Mouse (Mus musculus) MEL (cell line): ENCODE data around the gene Ift27. TPM values are rescaled to one million over a fixed set of nuclear protein-coding genes. Genes with fewer than 3 reads are reported as not detected.

Source experiments
- DNase-seq: peaks from one replicate; pipeline ENCODE4 v3.0.0; 2011; ENCODE audit warnings: low read depth, low spot score
- H3K27ac ChIP-seq: 2 replicates; pipeline ENCODE4 v1.5.1; 2012; ENCODE audit warnings: low read depth, mild to moderate bottlenecking, control low read depth, low read length, moderate library complexity; ENCODE audit not compliant: control insufficient read depth
- H3K27me3 ChIP-seq, 2 experiments: fragments of 150-350 bp in 1 of 2; sonication (generic) in 1 of 2; 2 replicates each; pipeline ENCODE4 v1.6.1; 2012; ENCODE audit warnings: low read length in 2 of 2, mild to moderate bottlenecking in 2 of 2, improper control_type of control experiment in 1 of 2, moderate library complexity in 1 of 2; ENCODE audit not compliant: insufficient read depth in 2 of 2, control insufficient read depth in 1 of 2
- H3K36me3 ChIP-seq, 2 experiments: 2 replicates each; pipeline ENCODE4 v1.6.1; 2012 to 2014; ENCODE audit warnings: low read length in 2 of 2, improper control_type of control experiment in 1 of 2, inconsistent platforms in 1 of 2, mild to moderate bottlenecking in 1 of 2; ENCODE audit not compliant: insufficient read depth in 2 of 2, control insufficient read depth in 1 of 2
- H3K4me1 ChIP-seq, 2 experiments: fragments of 150-350 bp in 1 of 2; sonication (generic) in 1 of 2; 2 replicates each; pipeline ENCODE4 v1.6.1; 2012; ENCODE audit warnings: low read length in 2 of 2, improper control_type of control experiment in 1 of 2, mild to moderate bottlenecking in 1 of 2; ENCODE audit not compliant: insufficient read depth in 2 of 2, control insufficient read depth in 1 of 2
- H3K4me3 ChIP-seq, 2 experiments: fragments of 150-350 bp in 1 of 2; sonication (generic) in 1 of 2; 2 replicates each; pipeline ENCODE4 v1.5.1; 2012; ENCODE audit warnings: low read depth in 2 of 2, low read length in 2 of 2, mild to moderate bottlenecking in 2 of 2, moderate library complexity in 2 of 2, control low read depth in 1 of 2, improper control_type of control experiment in 1 of 2; ENCODE audit not compliant: control insufficient read depth in 1 of 2, insufficient read depth in 1 of 2
- H3K79me2 ChIP-seq: 2 replicates; pipeline ENCODE4 v1.6.1; 2012; ENCODE audit warnings: mild to moderate bottlenecking, low read length, moderate library complexity; ENCODE audit not compliant: control insufficient read depth, poor library complexity, insufficient read depth
- H3K9ac ChIP-seq: 2 replicates; pipeline ENCODE4 v1.6.1; 2012; ENCODE audit warnings: low read depth, mild to moderate bottlenecking, control low read depth, low read length, moderate library complexity; ENCODE audit not compliant: control insufficient read depth, poor library complexity, severe bottlenecking
- H3K9me3 ChIP-seq: fragments of 150-350 bp; sonication (generic); replicated peaks from 2 replicates; pipeline ENCODE4 v1.6.1; 2012; ENCODE audit warnings: mild to moderate bottlenecking, low read length, improper control_type of control experiment, moderate library complexity; ENCODE audit not compliant: insufficient read depth
- CHD2 ChIP-seq: IDR thresholded peaks from 2 replicates; pipeline ENCODE4 v1.6.1; 2011; ENCODE audit warnings: low read length, improper control_type of control experiment
- CTCF ChIP-seq, 3 experiments: IDR thresholded peaks in 2 of 3; conservative IDR thresholded peaks in 1 of 3; 2 replicates each; pipeline ENCODE4 v1.5.1; 2011 to 2012; ENCODE audit warnings: low read length in 3 of 3, low read depth in 2 of 3, mild to moderate bottlenecking in 2 of 3, improper control_type of control experiment in 1 of 3, inconsistent platforms in 1 of 3, mixed read lengths in 1 of 3, moderate library complexity in 1 of 3; ENCODE audit not compliant: control insufficient read depth in 1 of 3, insufficient read depth in 1 of 3, poor library complexity in 1 of 3, severe bottlenecking in 1 of 3
- ELF1 ChIP-seq: IDR thresholded peaks from 2 replicates; pipeline ENCODE4 v1.6.1; 2014; ENCODE audit warnings: low read depth, mild to moderate bottlenecking, inconsistent platforms, low read length, improper control_type of control experiment, moderate library complexity
- ETS1 ChIP-seq: IDR thresholded peaks from 2 replicates; pipeline ENCODE4 v1.6.1; 2012; ENCODE audit warnings: low read depth, mild to moderate bottlenecking, inconsistent platforms, low read length, improper control_type of control experiment, moderate library complexity
- GABPA ChIP-seq: IDR thresholded peaks from 2 replicates; pipeline ENCODE4 v1.6.1; 2012; ENCODE audit warnings: low read depth, mild to moderate bottlenecking, inconsistent platforms, low read length, improper control_type of control experiment, moderate library complexity
- KAT2A ChIP-seq: conservative IDR thresholded peaks from 2 replicates; pipeline ENCODE4 v1.6.1; 2012; ENCODE audit warnings: low read depth, low read length, improper control_type of control experiment, inconsistent platforms
- MAX ChIP-seq: IDR thresholded peaks from 2 replicates; pipeline ENCODE4 v1.6.1; 2011; ENCODE audit warnings: low read length, improper control_type of control experiment
- MAZ ChIP-seq: IDR thresholded peaks from 2 replicates; pipeline ENCODE4 v1.6.1; 2012; ENCODE audit warnings: low read depth, mild to moderate bottlenecking, inconsistent platforms, low read length, improper control_type of control experiment
- MYB ChIP-seq: IDR thresholded peaks from 2 replicates; pipeline ENCODE4 v1.6.1; 2011; ENCODE audit warnings: mild to moderate bottlenecking, low read depth, low read length, improper control_type of control experiment
- MYC ChIP-seq: IDR thresholded peaks from 2 replicates; pipeline ENCODE4 v1.6.1; 2011; ENCODE audit warnings: low read depth, mild to moderate bottlenecking, low read length, improper control_type of control experiment, moderate library complexity
- POLR2A ChIP-seq, 2 experiments: IDR thresholded peaks; 2 replicates each; pipeline ENCODE4 v1.6.1; 2011 to 2012; ENCODE audit warnings: low read length in 2 of 2, mild to moderate bottlenecking in 2 of 2, control low read depth in 1 of 2, improper control_type of control experiment in 1 of 2, low read depth in 1 of 2, moderate library complexity in 1 of 2; ENCODE audit not compliant: control insufficient read depth in 1 of 2, insufficient read depth in 1 of 2, poor library complexity in 1 of 2
- POLR2AphosphoS5 ChIP-seq: IDR thresholded peaks from 2 replicates; pipeline ENCODE4 v1.6.1; 2012; ENCODE audit warnings: low read depth, borderline replicate concordance, mild to moderate bottlenecking, inconsistent platforms, low read length, moderate library complexity, mixed read lengths
- SIN3A ChIP-seq: IDR thresholded peaks from 2 replicates; pipeline ENCODE4 v1.6.1; 2012; ENCODE audit warnings: low read length, improper control_type of control experiment, inconsistent platforms
- TBP ChIP-seq: IDR thresholded peaks from 2 replicates; pipeline ENCODE4 v1.8.0; 2011; ENCODE audit warnings: low read depth, low read length, improper control_type of control experiment
- UBTF ChIP-seq: IDR thresholded peaks from 2 replicates; pipeline ENCODE4 v1.6.1; 2012; ENCODE audit warnings: low read depth, mild to moderate bottlenecking, inconsistent platforms, low read length, improper control_type of control experiment, moderate library complexity, borderline replicate concordance; ENCODE audit not compliant: insufficient read depth
- USF2 ChIP-seq, 2 experiments: IDR thresholded peaks; 2 replicates each; pipeline ENCODE4 v1.6.1; 2011 to 2012; ENCODE audit warnings: improper control_type of control experiment in 2 of 2, low read length in 2 of 2, borderline replicate concordance in 1 of 2, inconsistent platforms in 1 of 2, low read depth in 1 of 2, mild to moderate bottlenecking in 1 of 2; ENCODE audit not compliant: insufficient read depth in 1 of 2
- ZC3H11A ChIP-seq: IDR thresholded peaks from 2 replicates; pipeline ENCODE4 v1.6.1; 2012; ENCODE audit warnings: low read depth, mild to moderate bottlenecking, inconsistent platforms, low read length, improper control_type of control experiment
- ZKSCAN1 ChIP-seq: IDR thresholded peaks from 2 replicates; pipeline ENCODE4 v1.6.1; 2012; ENCODE audit warnings: low read depth, mild to moderate bottlenecking, inconsistent platforms, low read length, improper control_type of control experiment, moderate library complexity
- ZMIZ1 ChIP-seq: IDR thresholded peaks from 2 replicates; pipeline ENCODE4 v1.6.1; 2012; ENCODE audit warnings: low read depth, mild to moderate bottlenecking, inconsistent platforms, low read length, improper control_type of control experiment, moderate library complexity
- polyA plus RNA-seq, 2 experiments: library from polyadenylated mRNA; stranded (reverse) in 1 of 2; unstranded in 1 of 2; fragments of >175 nt in 1 of 2; fragments of >200 nt in 1 of 2; gene quantifications; 2 replicates each; pipeline versions ENCODE4 v1.2.1 to v1.2.4; 2012; ENCODE audit warnings: low replicate concordance in 2 of 2, low read depth in 1 of 2; ENCODE audit not compliant: insufficient read length in 2 of 2, insufficient read depth in 1 of 2, missing spikeins in 1 of 2
- total RNA-seq: library from RNA; depleted of rRNA; stranded (reverse); fragments of 300-350 nt; gene quantifications from 2 replicates; pipeline ENCODE4 v1.2.3, GENCODE M21; 2012

The Ift27 gene
- total and polyA plus RNA-seq, 3 experiments, result 10.4 to 18.0 TPM; not detected in 1

GRCm38 (mm10) chr15:78169566-78169965 is 4.3 kb downstream of the Ift27 start:
- H3K4me1 ChIP-seq, result peaks cover 0 to 5% of the 10 kb centered on the region in 2 experiments; a peak in 1 of 4 replicates
- H3K9ac ChIP-seq, result no peak overlapping the region
- DNase-seq, result no peak

GRCm38 (mm10) chr15:78165292-78165691 is 8.6 kb downstream of the Ift27 start:
- no peak overlapping the region for H3K9ac ChIP-seq
- H3K79me2 ChIP-seq, result no peaks in the 10 kb centered on the region
- TF ChIP-seq MYB, result no peak
- TF ChIP-seq GABPA, result no peak
- no peak for TF ChIP-seq KAT2A
- no peak for TF ChIP-seq MYC
- no peak for TF ChIP-seq MAZ
- no peak for TF ChIP-seq ZKSCAN1
- TF ChIP-seq, all 39 proteins: peak for 0
- Histone ChIP-seq H3K4me1 (no peaks in the 10 kb centered on the region), H3K9me3 (no peaks in the 10 kb centered on the region), H3K27me3 (no peaks in the 10 kb centered on the region), H3K36me3 (no peaks in the 10 kb centered on the region), H3K27ac (no peak overlapping the region), H3K4me3 (no peak overlapping the region)
- DNase-seq, result no peak

More at GRCm38 (mm10) chr15:78169566-78169965, 4.3 kb downstream of the Ift27 start:
- H3K36me3 ChIP-seq, result no peaks in the 10 kb centered on the region
- no peaks in the 10 kb centered on the region for H3K9me3 ChIP-seq
- TF ChIP-seq CTCF (IDR thresholded peaks at IDR 0.05 in 2 of 3, conservative IDR thresholded peaks at IDR 0.05 in 1 of 3; ENCODE audit: control insufficient read depth in 1 of 3, insufficient read depth in 1 of 3, low read depth in 2 of 3, low read length in 3 of 3, poor library complexity in 1 of 3, severe bottlenecking in 1 of 3) (no peak), UBTF (no peak), TBP (no peak), CHD2 (no peak), MYB (no peak), POLR2A (IDR thresholded peaks at IDR 0.05; ENCODE audit: control insufficient read depth in 1 of 2, insufficient read depth in 1 of 2, low read depth in 1 of 2, low read length in 2 of 2, poor library complexity in 1 of 2) (no peak), ETS1 (no peak), ZC3H11A (no peak), POLR2AphosphoS5 (no peak), ELF1 (no peak), MAX (no peak), ZMIZ1 (no peak), USF2 (IDR thresholded peaks at IDR 0.05; ENCODE audit: borderline replicate concordance in 1 of 2, insufficient read depth in 1 of 2, low read depth in 1 of 2, low read length in 2 of 2) (no peak), SIN3A (no peak)
- no peaks in the 10 kb centered on the region for H3K27me3 ChIP-seq
- H3K27ac ChIP-seq, result no peak overlapping the region
- no peak overlapping the region for H3K4me3 ChIP-seq
- H3K79me2 ChIP-seq, result peaks cover 2% of the 10 kb centered on the region
